Mouse (Mus musculus): ENCODE data around the gene Snap23.
"Not testable (repeated sequence)": the region's sequence is repeated elsewhere in the genome, so short reads cannot be mapped to it uniquely, and the experiment has no call there.

Gene Snap23

GRCm38 (mm10) chr2:120566886-120567797, at the start of gene Snap23:
Snap23 (plus strand) TSS chr2:120567671.
- in situ Hi-C loops (cut with MseI, MboI) = no loop called here

DNA sequence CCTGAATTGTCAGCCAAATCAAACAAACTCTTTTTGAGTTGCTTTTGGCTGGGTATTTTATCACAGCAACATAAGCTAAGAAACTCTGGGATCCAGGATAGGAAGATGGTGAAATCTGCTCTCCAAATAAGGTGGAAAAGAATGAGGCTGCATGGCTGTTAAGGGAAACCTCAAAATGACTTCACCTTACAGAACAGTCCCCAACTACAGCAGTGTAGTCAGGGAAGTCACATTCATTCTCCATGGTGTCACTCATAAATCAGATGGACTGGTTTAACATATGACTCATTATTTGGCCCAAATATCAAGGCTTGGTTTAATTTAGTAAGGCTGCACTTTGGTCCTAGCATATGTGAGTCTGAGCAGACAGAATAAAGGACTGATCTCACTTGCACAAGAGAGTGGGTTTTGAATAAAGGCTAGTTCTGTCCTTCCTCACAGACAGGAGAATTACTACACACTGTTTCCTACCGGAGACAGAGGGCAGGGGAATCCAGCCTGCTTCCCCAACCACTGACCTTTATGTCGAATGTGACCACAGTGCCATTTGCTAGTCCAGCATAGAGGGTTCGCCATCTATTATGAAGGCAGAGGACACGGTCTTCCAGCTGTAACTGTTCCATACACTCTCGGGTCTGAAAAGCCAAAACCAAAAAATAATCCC, 48.8 kb upstream of the Snap23 start:
- in situ Hi-C loops (cut with MseI, MboI) = no loop called here

DNA sequence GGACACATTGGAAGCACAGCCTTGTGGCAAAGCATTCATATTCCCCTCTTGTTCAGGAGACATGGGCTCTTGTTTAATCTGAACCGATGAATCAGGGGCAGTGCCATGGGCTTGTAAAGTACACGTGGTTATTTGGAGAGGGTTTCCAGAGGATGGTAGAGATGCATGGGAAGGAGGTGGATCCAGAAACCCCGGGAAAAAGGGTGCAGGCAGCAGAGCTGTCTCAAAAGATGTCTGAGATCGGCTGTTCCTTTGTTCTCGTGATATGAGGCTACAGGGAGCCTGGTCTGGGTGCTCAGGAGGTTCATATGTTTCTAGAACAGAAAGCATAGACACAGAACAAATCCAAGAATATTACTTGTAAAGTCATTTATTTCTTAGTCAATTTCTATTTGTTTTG, 40.7 kb upstream of the Snap23 start:
- in situ Hi-C loops (cut with MseI, MboI) = no loop called here

DNA sequence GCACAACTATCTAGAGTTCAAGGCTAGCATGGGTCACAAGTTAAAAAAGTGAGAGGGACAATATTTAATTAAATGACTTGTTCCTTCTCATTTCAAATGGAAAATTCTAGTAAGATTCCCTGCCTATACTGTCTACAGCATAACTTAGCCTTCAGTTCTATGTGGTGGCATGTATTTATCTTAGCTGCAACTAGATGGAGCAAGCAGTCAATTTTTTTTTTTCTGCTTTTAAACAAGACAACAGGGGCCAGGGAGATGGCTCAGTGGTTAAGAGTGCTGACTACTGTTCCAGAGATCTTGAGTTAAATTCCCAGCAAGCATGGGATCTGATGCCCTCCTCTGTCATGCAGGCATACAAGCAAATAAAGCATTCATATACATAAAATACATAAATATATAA, 37.9 kb upstream of the Snap23 start:
- in situ Hi-C loops (cut with MseI, MboI) = no loop called here

DNA sequence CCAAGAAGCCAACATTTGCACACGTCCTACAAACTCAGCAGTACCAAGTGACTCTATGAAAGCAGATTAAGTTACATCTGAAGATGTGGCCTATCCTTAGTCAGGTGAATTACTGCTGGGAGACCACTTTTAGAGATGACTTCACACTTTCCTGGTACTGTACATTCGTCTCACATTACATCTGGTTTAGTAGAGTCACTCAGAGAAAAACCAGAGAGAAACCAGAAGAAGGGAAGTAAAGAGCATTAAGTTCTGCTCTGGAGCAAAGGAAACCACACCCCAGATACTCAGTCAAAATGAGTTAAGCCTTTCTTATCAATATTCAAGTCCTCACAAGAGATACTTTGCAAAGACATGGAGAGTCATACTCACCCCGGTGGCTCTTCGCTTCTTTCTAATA, 36.2 kb upstream of the Snap23 start:
- in situ Hi-C loops (cut with MseI, MboI) = no loop called here

- in situ Hi-C loops (cut with MseI, MboI) = no loop called here
Measured at GRCm38 (mm10) chr2:120539333-120539732, 28.1 kb upstream of the Snap23 start.

- in situ Hi-C loops (cut with MseI, MboI) = no loop called here
Measured at GRCm38 (mm10) chr2:120539778-120540208, 27.7 kb upstream of the Snap23 start.

DNA sequence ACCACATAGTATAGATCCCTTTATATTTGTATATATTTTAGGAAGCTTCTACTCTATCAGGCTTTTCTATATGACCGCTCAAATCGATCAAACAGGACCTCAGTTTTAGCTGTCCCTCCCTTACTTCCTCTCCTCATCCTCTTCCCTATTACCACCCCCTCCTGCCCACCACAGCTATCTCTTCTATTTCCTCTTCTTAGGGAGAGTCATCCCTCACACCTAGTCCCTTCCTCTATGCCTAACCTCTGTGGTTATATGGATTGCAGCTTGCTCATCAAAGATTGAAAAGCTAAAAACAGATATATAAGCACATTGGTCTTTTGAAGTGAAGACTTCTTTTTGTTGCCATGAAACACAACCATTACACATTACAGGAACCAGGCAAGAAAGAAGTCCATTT, 22.7 kb upstream of the Snap23 start:
- in situ Hi-C loops (cut with MseI, MboI) = no loop called here

GRCm38 (mm10) chr2:120556868-120557267, 10.6 kb upstream of the Snap23 start:
- in situ Hi-C loops (cut with MseI, MboI) = no loop called here

GRCm38 (mm10) chr2:120558813-120559212, 8.7 kb upstream of the Snap23 start:
- in situ Hi-C loops (cut with MseI, MboI) = no loop called here

- in situ Hi-C loops (cut with MseI, MboI) = no loop called here
Measured at GRCm38 (mm10) chr2:120561524-120561923, 5.9 kb upstream of the Snap23 start.

- in situ Hi-C loops (cut with MseI, MboI) = no loop called here
Measured at GRCm38 (mm10) chr2:120562859-120563234, 4.6 kb upstream of the Snap23 start.

DNA sequence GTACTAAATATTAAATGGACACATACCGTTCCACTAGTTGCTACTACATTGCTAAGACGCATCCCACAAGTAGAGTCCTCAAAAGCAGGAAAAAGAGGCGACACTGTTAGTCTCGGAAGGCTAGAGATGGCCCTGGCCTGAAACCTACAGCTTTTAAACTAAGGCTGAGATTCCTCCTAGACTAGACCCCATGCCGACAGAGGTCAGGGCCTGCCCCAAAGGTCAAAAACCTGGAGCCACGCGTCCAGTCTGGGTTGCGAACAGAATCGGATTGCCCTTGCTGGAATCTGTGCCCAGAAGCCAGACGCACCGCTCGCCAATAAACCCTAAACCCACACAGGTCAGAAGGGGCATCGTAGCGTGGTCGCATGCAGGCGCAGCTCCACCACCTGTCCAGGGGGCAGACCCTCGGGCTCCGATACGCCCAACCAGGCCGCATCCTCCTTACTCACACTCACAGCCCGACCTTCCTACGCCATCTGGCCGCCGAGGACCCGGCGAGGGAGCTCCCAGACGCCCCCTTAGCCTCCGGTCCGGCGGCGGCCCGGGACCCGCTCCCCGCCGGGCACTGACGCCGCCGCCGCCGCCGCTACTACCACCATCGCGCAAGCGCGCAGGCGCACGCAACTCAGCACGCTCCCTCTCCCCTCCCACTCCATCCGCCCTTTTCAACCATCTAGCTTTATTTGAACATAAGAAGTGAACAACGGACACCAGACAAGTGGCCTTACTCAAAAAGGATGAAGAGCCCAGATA, 4.1 kb upstream of the Snap23 start, which contains the start of gene Zfp106:
Gene Zfp106 (minus strand): TSS at position 609 of the 756 bp plus-strand sequence.
- in situ Hi-C loops (cut with MseI, MboI) = no loop called here

DNA sequence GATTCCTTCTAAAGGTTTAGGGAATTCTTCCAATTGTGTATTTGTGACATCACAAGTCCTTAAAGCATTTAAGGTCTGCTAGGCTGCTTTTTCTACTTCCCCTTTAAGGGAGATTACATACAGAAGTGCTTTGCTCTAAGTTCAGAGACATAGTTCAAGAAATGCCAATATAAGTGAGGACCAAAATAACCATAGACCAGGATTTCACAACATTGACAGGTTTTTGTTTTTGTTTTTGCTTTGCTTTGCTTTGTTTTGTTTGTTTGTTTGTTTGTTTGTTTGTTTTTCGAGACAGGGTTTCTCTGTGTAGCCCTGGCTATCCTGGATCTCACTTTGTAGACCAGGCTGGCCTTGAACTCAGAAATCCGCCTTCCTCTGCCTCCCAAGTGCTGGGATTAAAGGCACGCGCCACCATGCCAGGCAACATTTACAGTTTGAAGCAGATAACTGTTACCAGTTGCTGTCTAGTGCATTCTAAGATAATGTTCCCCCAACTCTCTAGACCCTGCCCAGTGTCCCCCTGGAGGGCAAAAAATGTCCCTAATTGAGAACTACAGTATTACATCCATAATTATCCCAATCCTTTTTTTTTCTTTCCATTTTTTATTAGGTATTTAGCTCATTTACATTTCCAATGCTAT, 2.8 kb upstream of the Snap23 start:
- in situ Hi-C loops (cut with MseI, MboI) = not testable (repeated sequence)

GRCm38 (mm10) chr2:120565363-120565762, 2.1 kb upstream of the Snap23 start:
- in situ Hi-C loops (cut with MseI, MboI) = no loop called here

DNA sequence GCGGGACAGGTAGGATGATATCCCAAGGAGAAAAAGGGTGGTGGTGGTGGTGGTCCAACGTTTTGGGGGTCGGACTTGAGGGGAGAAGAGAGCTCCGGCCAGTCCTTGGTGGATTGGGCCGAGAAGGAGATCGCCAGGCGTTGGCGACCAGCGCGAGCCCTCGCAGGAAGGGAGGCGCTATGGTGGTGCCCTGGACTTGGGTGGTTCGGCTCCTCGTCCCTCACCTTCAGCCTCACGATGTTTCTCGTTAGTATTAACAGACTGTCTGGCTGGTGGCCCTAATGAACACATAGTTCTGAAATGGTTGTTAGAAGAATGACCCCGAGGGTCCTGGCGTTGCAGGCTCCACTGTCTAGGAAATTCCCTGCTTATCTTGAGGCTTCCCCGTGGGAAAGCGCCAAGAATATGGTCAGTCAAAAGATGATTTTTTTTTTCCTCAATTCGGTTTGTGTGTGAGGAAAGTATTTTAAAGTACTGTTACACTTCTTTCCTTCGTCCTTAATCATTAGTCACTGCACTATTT, 388 bp downstream of the Snap23 start:
- in situ Hi-C loops (cut with MseI, MboI) = no loop called here

DNA sequence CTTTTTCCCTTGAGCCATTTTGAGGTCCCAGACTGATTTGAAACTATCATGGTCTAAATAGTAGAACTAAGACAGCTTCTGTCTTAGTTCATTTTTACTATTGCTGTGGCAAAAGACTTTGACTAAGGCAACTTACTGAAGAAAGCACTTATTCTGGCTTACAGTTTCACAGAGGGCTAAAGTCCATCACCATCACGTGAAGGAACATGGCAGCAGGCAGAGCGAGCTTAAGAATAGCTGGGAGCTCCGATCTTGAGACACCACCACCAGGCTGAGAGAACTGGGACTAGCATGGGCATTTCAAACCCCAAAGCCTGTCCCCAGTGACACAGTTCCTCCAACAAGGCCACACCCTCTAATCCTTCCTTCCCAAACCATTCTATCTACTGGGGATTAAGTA, 3.6 kb downstream of the Snap23 start:
- in situ Hi-C loops (cut with MseI, MboI) = no loop called here

DNA sequence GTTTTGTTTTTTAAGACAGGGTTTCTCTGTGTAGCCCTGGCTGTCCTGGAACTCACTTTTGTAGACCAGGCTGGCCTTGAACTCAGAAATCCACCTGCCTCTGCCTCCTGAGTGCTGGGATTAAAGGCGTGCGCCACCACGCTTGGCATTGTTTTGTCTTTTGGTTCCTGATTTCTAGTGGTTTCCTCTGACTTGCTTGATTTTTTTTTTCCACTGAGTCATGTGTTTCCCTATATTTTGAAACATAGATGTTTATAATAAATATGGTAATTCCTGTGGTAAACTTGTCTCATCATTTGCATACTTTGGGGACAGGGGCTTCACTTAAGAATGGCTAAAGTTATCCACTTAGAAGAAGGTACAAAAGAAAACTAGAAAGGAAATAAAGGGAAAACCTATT, 4.7 kb downstream of the Snap23 start:
- in situ Hi-C loops (cut with MseI, MboI) = not testable (repeated sequence)

- in situ Hi-C loops (cut with MseI, MboI) = no loop called here
Measured at GRCm38 (mm10) chr2:120575121-120575520, 7.7 kb downstream of the Snap23 start.

DNA sequence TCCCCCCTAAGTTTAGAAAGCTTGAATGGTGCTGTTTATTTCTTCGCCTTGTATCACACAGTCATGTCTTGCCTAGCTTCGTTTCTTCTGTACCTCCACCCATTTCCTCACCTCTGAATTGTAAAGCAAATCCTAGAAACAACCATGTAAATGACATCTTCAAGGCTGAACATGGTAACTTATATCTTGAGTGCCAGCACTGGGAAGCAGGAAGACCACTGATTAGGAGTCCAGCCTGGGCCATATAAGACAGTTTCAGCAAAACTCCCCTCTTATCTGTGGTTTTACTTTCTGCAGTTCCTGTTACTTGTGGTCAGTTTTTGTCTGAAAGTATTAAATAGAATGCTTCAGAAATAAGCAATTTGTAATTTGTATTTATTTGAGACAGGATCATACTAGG, 8.5 kb downstream of the Snap23 start:
- in situ Hi-C loops (cut with MseI, MboI) = no loop called here

DNA sequence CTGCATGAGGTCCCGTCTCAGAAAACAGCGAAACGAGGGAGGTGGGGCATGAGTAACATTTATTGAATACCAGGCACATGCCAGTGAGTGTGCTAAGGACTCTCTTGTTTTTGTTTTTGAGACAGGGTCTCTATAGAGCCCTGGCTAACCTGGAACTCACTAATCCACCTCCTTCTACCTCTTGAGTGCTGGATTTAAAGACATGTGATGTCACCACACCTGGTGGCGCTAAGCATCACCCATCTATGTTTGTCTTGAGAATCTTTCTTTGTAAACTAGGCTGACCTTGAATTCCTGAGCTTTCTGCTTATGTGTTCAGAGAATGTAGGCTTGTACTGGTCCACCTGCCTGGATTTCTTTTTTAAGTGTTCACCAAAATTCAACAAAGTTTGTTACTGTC, 10.3 kb downstream of the Snap23 start:
- in situ Hi-C loops (cut with MseI, MboI) = no loop called here

Measured in mouse trophoblast stem cell (cell line).